Mouse (Mus musculus) C2C12 (cell line): ENCODE measurements at regions not wholly inside any gene's neighbourhood (a gene's known extent, or its start where the extent isn't known, plus 50 kb on each side); places are given as distances from the start of the nearest gene placed in this dataset.

Experiments
- CTCF ChIP-seq: IDR thresholded peaks from one replicate; pipeline ENCODE4 v1.5.1; 2011; ENCODE audit not compliant: control insufficient read depth, insufficient read depth, insufficient read length
- FOSL1 ChIP-seq: IDR thresholded peaks from one replicate; pipeline ENCODE4 v1.8.0; 2011; ENCODE audit warnings: mild to moderate bottlenecking, low read length; ENCODE audit not compliant: poor library complexity, insufficient read depth, severe bottlenecking
- MYOG ChIP-seq: IDR thresholded peaks from one replicate; pipeline ENCODE4 v1.6.1; 2011; ENCODE audit not compliant: control insufficient read depth, insufficient read length; ENCODE audit errors: extremely low read depth
- USF1 ChIP-seq: IDR thresholded peaks from one replicate; pipeline ENCODE4 v1.6.1; 2011; ENCODE audit warnings: low read depth, mild to moderate bottlenecking, control low read depth, moderate library complexity

GRCm38 (mm10) chr8:28371752-28372151 lies 924.3 kb downstream of the Poteg start:
- TF ChIP-seq CTCF: no peak
- no peak for TF ChIP-seq USF1
- no peak for TF ChIP-seq FOSL1
- no peak for TF ChIP-seq MYOG
